Mouse (Mus musculus) lung, embryonic 15.5 days (tissue): ENCODE data around the gene Dtymk. TPM values are rescaled to one million over a fixed set of nuclear protein-coding genes. Genes with fewer than 3 reads are reported as not detected.
A peak's percentile ranks its signal among the peaks of the same experiment; 100 is the strongest.
"Not testable (repeated sequence)": the region's sequence is repeated elsewhere in the genome, so short reads cannot be mapped to it uniquely, and the experiment has no call there.

Experiments used
- ATAC-seq: fragments of 200-750 bp; cut with Nextera tagmentation; 2 replicates; pipeline ENCODE4 v1.8.0; 2017; ENCODE audit warnings: moderate number of reproducible peaks, borderline replicate concordance; ENCODE audit not compliant: low FRiP score, low TSS enrichment; ENCODE audit errors: extremely low read depth
- H3K27ac ChIP-seq: fragments of 300-500 bp; sonication (generic); 2 replicates; pipeline ENCODE4 v1.5.1; 2015; ENCODE audit warnings: moderate library complexity, mild to moderate bottlenecking, inconsistent platforms
- H3K27me3 ChIP-seq: fragments of 300-500 bp; sonication (generic); 2 replicates; pipeline ENCODE4 v1.6.1; 2015; ENCODE audit warnings: inconsistent platforms
- H3K36me3 ChIP-seq: fragments of 300-500 bp; sonication (generic); 2 replicates; pipeline ENCODE4 v1.6.1; 2015; ENCODE audit warnings: inconsistent platforms
- H3K4me1 ChIP-seq: fragments of 300-500 bp; sonication (generic); 2 replicates; pipeline ENCODE4 v1.6.1; 2015; ENCODE audit warnings: inconsistent platforms
- H3K4me2 ChIP-seq: fragments of 300-500 bp; sonication (generic); 2 replicates; pipeline ENCODE4 v1.6.1; 2015; ENCODE audit warnings: inconsistent platforms, mild to moderate bottlenecking, moderate library complexity
- H3K4me3 ChIP-seq: fragments of 300-500 bp; sonication (generic); 2 replicates; pipeline ENCODE4 v1.5.1; 2015; ENCODE audit warnings: mild to moderate bottlenecking, inconsistent platforms
- H3K9ac ChIP-seq: fragments of 300-500 bp; sonication (generic); 2 replicates; pipeline ENCODE4 v1.6.1; 2015; ENCODE audit warnings: inconsistent platforms
- H3K9me3 ChIP-seq: fragments of 300-500 bp; sonication (generic); 2 replicates; pipeline ENCODE4 v1.6.1; 2016; ENCODE audit warnings: inconsistent platforms
- WGBS: fragments of 180-500 bp; shearing (Covaris S2); methylation state at CpG from one replicate; pipeline ENCODE4 v1.1.7; 2015; 5-methylcytosine and 5-hydroxymethylcytosine counted together
- polyA plus RNA-seq: library from polyadenylated mRNA; unstranded; fragments of >200 nt; fragmentation: Nextera tagmentation; extraction: Ambion mirVana; gene quantifications from 2 replicates; pipeline ENCODE4 v1.2.1, GENCODE M21; 2015

Dtymk gene
- polyA plus RNA-seq, 1 experiment from 2014 or later: 258 TPM

GRCm38 (mm10) chr1:93803556-93804507, 2.1 kb upstream of the Dtymk start, which contains the start of gene Ing5:
Ing5 (plus strand) TSS chr1:93803965.
- WGBS: under 1% methylated on average over 91 of the region's 94 CpGs
- no peaks in the 10 kb centered on the region for H3K9me3 ChIP-seq
- peak within 1 kb of the TSS; percentile 97 for H3K4me2 ChIP-seq
- peak within 1 kb of the TSS; percentile 97 for H3K9ac ChIP-seq
- peak within 1 kb of the TSS; percentile 98 for H3K27ac ChIP-seq
- peaks cover 35% of the 10 kb centered on the region for H3K36me3 ChIP-seq
- peak within 1 kb of the TSS; percentile 96 for H3K4me3 ChIP-seq
- peaks cover 38% of the 10 kb centered on the region for H3K4me1 ChIP-seq
- no peaks in the 10 kb centered on the region for H3K27me3 ChIP-seq
- ATAC-seq: peak; percentile 97

GRCm38 (mm10) chr1:93802771-93803170, 1.0 kb upstream of the Dtymk start:
- Histone ChIP-seq H3K9ac (peak overlapping the region; percentile 91; the same call in 1 of the 2 replicates), H3K4me2 (peak overlapping the region; percentile 97), H3K4me3 (peak overlapping the region; percentile 96), H3K27me3 (no peaks in the 10 kb centered on the region), H3K9me3 (no peaks in the 10 kb centered on the region), H3K27ac (peak overlapping the region; percentile 98), H3K4me1 (peaks cover 38% of the 10 kb centered on the region), H3K36me3 (peaks cover 32% of the 10 kb centered on the region)
- 72% methylated on average over 5 of the region's 5 CpGs for WGBS
- ATAC-seq: no peak

DNA sequence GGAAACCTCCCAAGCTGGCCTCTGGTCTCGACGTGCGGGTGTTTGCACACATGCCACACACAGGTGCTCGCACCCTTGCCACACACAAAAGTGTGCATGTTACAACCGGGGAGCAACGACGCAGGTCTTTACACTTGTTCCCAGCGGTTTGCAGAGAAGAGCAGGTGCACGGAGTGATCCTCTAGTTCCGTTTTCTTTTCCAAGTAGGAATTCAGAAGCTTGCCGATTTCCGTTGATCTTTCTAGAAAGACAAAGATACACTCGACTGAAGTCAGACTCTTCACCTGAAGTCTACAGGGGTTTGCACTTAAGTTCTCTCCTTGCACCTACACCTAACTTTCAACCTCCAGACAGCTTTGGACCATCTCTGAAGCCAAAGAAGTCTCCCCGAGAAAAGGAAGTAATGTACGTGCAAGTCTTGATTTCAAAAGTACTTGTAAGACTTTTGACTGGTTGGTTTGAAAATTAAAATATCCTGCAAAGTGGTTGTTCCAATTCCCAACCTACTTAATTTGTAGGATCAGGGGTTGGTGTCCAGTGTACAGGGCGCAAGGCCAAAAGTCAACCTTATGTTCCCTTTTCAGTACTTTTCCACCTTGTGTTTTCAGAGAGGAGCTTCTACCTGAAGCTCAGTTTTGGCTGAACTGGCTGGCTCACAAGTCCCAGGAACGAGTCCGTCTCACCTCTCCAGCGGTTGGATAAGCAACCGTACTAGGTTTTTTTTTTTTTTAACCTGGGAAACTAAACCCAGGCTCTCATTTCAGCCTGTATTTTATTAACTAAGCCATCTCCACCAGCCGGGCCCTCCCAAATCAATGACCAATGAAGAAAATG, 847 bp downstream of the Dtymk start:
- Histone ChIP-seq H3K4me3 (peak overlapping the region; percentile 90), H3K4me1 (peaks cover 37% of the 10 kb centered on the region), H3K36me3 (peaks cover 28% of the 10 kb centered on the region; the same call in 1 of the 2 replicates), H3K27me3 (no peaks in the 10 kb centered on the region), H3K27ac (peak overlapping the region; percentile 98; the same call in 1 of the 2 replicates), H3K4me2 (peak overlapping the region; percentile 69), H3K9ac (peak overlapping the region; percentile 91), H3K9me3 (no peaks in the 10 kb centered on the region)
- WGBS: 67% methylated on average over 21 of the region's 21 CpGs
- no peak for ATAC-seq

GRCm38 (mm10) chr1:93795886-93796285, 5.8 kb downstream of the Dtymk start:
- H3K9me3 ChIP-seq: no peaks in the 10 kb centered on the region
- ATAC-seq: no peak
- peaks cover 70% of the 10 kb centered on the region for H3K36me3 ChIP-seq
- H3K9ac ChIP-seq: no peak overlapping the region
- H3K27ac ChIP-seq: no peak overlapping the region
- 84% methylated on average over 8 of the region's 8 CpGs for WGBS
- H3K4me2 ChIP-seq: no peak overlapping the region
- no peaks in the 10 kb centered on the region for H3K27me3 ChIP-seq
- H3K4me3 ChIP-seq: no peak overlapping the region
- H3K4me1 ChIP-seq: peaks cover 5% of the 10 kb centered on the region

- peaks cover 78% of the 10 kb centered on the region for H3K36me3 ChIP-seq
- no peak overlapping the region for H3K27ac ChIP-seq
- H3K27me3 ChIP-seq: no peaks in the 10 kb centered on the region
- no peak overlapping the region for H3K9ac ChIP-seq
- no peak overlapping the region for H3K4me2 ChIP-seq
- no peaks in the 10 kb centered on the region for H3K4me1 ChIP-seq
- 94% methylated on average over 8 of the region's 8 CpGs for WGBS
- no peaks in the 10 kb centered on the region for H3K9me3 ChIP-seq
- no peak for ATAC-seq
- H3K4me3 ChIP-seq: no peak overlapping the region
These were observed 7.2 kb downstream of the Dtymk start for GRCm38 (mm10) chr1:93794526-93794925.

DNA sequence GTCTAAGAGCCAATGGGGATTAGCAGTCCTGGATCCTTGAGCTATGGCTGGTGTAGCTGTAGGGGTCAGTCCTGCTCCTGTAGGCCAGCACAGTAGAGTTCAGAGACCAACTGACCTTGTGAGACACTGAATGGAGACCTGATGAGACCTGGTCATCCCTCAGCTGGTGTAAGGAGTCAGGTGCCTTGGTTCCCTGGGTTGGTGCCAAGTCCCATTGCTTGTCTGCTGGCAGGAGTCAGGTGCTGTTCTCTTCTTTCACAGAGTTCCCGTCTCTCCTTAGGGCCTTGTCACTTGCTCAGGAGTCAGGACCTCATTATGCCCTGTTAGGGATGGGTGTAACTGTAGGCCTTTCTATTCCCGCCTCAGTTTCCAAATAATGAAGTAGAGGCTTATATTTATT, 14.8 kb downstream of the Dtymk start:
- no peaks in the 10 kb centered on the region for H3K4me1 ChIP-seq
- no peaks in the 10 kb centered on the region for H3K27me3 ChIP-seq
- no peaks in the 10 kb centered on the region for H3K9me3 ChIP-seq
- no peak overlapping the region for H3K27ac ChIP-seq
- ATAC-seq: no peak
- peaks cover 93% of the 10 kb centered on the region for H3K36me3 ChIP-seq
- no peak overlapping the region for H3K4me3 ChIP-seq
- H3K4me2 ChIP-seq: no peak overlapping the region
- 76% methylated on average over 2 of the region's 2 CpGs for WGBS
- H3K9ac ChIP-seq: no peak overlapping the region

GRCm38 (mm10) chr1:93776686-93777085, 25.0 kb downstream of the Dtymk start:
- Histone ChIP-seq H3K4me3 (no peak overlapping the region), H3K4me2 (no peak overlapping the region), H3K27ac (no peak overlapping the region), H3K36me3 (peaks cover 70% of the 10 kb centered on the region), H3K4me1 (no peaks in the 10 kb centered on the region), H3K9me3 (no peaks in the 10 kb centered on the region), H3K9ac (no peak overlapping the region), H3K27me3 (no peaks in the 10 kb centered on the region)
- WGBS: 98% methylated on average over 5 of the region's 5 CpGs
- no peak for ATAC-seq

- WGBS: 93% methylated on average over 3 of the region's 3 CpGs
- Histone ChIP-seq H3K36me3 (peaks cover 36% of the 10 kb centered on the region), H3K4me2 (no peak overlapping the region), H3K9ac (no peak overlapping the region), H3K27me3 (no peaks in the 10 kb centered on the region), H3K4me3 (no peak overlapping the region), H3K9me3 (no peaks in the 10 kb centered on the region), H3K27ac (peak overlapping the region; percentile 41; the same call in 1 of the 2 replicates), H3K4me1 (no peaks in the 10 kb centered on the region)
- ATAC-seq: peak; percentile 88
These were observed 31.8 kb downstream of the Dtymk start for GRCm38 (mm10) chr1:93769901-93770300.

GRCm38 (mm10) chr1:93767600-93767999, 34.1 kb downstream of the Dtymk start:
- H3K27ac ChIP-seq: no peak overlapping the region
- no peak overlapping the region for H3K4me2 ChIP-seq
- no peak for ATAC-seq
- H3K4me1 ChIP-seq: no peaks in the 10 kb centered on the region
- H3K9ac ChIP-seq: no peak overlapping the region
- 95% methylated on average over 6 of the region's 6 CpGs for WGBS
- no peaks in the 10 kb centered on the region for H3K27me3 ChIP-seq
- peaks cover 21% of the 10 kb centered on the region for H3K36me3 ChIP-seq
- H3K4me3 ChIP-seq: no peak overlapping the region
- no peaks in the 10 kb centered on the region for H3K9me3 ChIP-seq

DNA sequence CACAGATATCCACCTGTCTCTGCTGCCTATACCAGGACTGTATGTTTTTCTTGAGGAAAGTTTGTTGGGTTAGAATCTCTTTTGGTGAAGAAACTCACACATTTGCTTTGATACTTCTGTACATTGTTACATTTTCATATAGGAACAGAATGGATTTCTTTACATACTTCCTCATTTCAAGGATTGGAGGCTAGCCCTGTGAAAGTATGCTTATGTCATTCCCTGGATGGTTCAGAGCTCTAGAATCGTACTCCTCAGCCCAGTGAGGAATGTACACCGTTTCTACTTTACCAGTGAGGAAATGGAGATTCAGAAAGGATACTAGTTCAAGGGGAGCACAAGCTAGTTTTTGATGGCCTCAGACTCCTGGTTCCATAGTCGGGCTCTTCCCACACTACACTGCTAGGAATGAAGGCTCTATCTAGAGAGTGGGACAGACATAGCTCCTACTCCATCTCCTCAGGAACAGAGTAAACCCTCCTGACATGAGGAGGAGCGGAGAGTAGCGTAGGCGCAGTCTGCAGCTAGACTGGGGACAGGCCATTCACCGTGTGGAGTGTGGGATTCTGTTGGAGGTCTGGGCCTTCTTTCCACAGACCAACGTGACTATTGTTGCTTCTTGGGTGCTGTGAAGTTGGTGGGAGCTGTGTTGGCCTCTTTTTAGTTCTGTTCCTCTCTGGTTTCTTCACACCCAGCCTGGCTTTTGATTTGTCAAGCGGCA, 36.7 kb downstream of the Dtymk start:
- Histone ChIP-seq H3K4me1 (no peaks in the 10 kb centered on the region), H3K4me3 (no peak overlapping the region), H3K9ac (no peak overlapping the region), H3K9me3 (no peaks in the 10 kb centered on the region), H3K27me3 (no peaks in the 10 kb centered on the region), H3K4me2 (no peak overlapping the region), H3K27ac (no peak overlapping the region), H3K36me3 (peaks cover 15% of the 10 kb centered on the region)
- ATAC-seq: no peak
- 89% methylated on average over 9 of the region's 9 CpGs for WGBS

DNA sequence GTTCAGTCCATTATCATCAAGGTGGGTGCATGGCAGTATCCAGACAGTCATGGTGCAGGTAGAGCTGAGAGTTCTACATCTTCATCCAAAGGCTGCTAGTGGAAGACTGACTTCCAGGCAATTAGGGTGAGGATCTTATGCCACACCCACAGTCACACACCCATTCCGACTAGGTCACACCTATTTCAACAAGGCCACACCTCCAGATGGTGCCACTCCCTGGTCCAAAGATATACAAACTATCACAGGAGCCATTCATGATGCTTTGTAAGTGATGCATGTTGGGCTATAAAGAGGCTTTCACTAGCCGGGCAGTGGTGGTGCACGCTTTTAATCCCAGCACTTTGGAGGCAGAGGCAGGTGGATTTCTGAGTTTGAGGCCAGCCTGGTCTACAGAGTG, 38.2 kb downstream of the Dtymk start:
- not testable (repeated sequence) for H3K27ac ChIP-seq, H3K27me3 ChIP-seq, ATAC-seq, H3K9me3 ChIP-seq, H3K4me1 ChIP-seq, H3K4me2 ChIP-seq, H3K4me3 ChIP-seq, H3K36me3 ChIP-seq, H3K9ac ChIP-seq
- WGBS: 85% methylated on average over 3 of the region's 3 CpGs
